Mouse (Mus musculus) brown adipose tissue, adult 24 weeks (tissue): ENCODE measurements at regions not wholly inside any gene's neighbourhood (a gene's known extent, or its start where the extent isn't known, plus 50 kb on each side); places are given as distances from the start of the nearest gene placed in this dataset.
A peak's percentile ranks its signal among the peaks of the same experiment; 100 is the strongest.

Experiments used
- H3K27ac ChIP-seq: fragments of 200-500 bp; replicated peaks from 2 replicates; pipeline ENCODE4 v1.5.1; 2012; ENCODE audit warnings: low read depth, mild to moderate bottlenecking, low read length
- H3K4me1 ChIP-seq: fragments of 200-500 bp; 2 replicates; pipeline ENCODE4 v1.6.1; 2012; ENCODE audit warnings: low read length, mixed read lengths; ENCODE audit not compliant: control insufficient read depth, insufficient read depth, insufficient read length
- H3K4me3 ChIP-seq: fragments of 200-500 bp; 2 replicates; pipeline ENCODE4 v1.5.1; 2012; ENCODE audit warnings: low read depth, mild to moderate bottlenecking, low read length, moderate library complexity; ENCODE audit not compliant: insufficient read depth

- Histone ChIP-seq H3K27ac (no peak overlapping the region), H3K4me1 (no peaks in the 10 kb centered on the region), H3K4me3 (no peak overlapping the region)
These were observed 150.0 kb upstream of the Egln3 start for GRCm38 (mm10) chr12:54353694-54354093.

GRCm38 (mm10) chr12:54352963-54353606, 149.4 kb upstream of the Egln3 start:
- no peaks in the 10 kb centered on the region for H3K4me1 ChIP-seq
- H3K4me3 ChIP-seq, result no peak overlapping the region
- no peak overlapping the region for H3K27ac ChIP-seq

- H3K4me3 ChIP-seq, result no peak overlapping the region
- H3K4me1 ChIP-seq, result no peaks in the 10 kb centered on the region
These were observed 146.6 kb upstream of the Egln3 start for GRCm38 (mm10) chr12:54350293-54350692.

GRCm38 (mm10) chr12:54349403-54349802, 145.7 kb upstream of the Egln3 start:
- no peak overlapping the region for H3K27ac ChIP-seq
- no peak overlapping the region for H3K4me3 ChIP-seq
- no peaks in the 10 kb centered on the region for H3K4me1 ChIP-seq

More at GRCm38 (mm10) chr12:54350293-54350692, 146.6 kb upstream of the Egln3 start:
- no peak overlapping the region for H3K27ac ChIP-seq

GRCm38 (mm10) chr12:54343493-54343892, 139.8 kb upstream of the Egln3 start:
- H3K4me3 ChIP-seq, result no peak overlapping the region
- no peak overlapping the region for H3K27ac ChIP-seq
- H3K4me1 ChIP-seq, result no peaks in the 10 kb centered on the region

- H3K4me3 ChIP-seq, result no peak overlapping the region
- H3K4me1 ChIP-seq, result no peaks in the 10 kb centered on the region
- H3K27ac ChIP-seq, result no peak overlapping the region
These were observed 131.8 kb upstream of the Egln3 start for GRCm38 (mm10) chr12:54335509-54335908.

GRCm38 (mm10) chr12:54334491-54335132, 131.0 kb upstream of the Egln3 start:
- no peak overlapping the region for H3K27ac ChIP-seq
- H3K4me3 ChIP-seq, result no peak overlapping the region
- H3K4me1 ChIP-seq, result no peaks in the 10 kb centered on the region

- no peaks in the 10 kb centered on the region for H3K4me1 ChIP-seq
- no peak overlapping the region for H3K27ac ChIP-seq
- H3K4me3 ChIP-seq, result no peak overlapping the region
These were observed 130.1 kb upstream of the Egln3 start for GRCm38 (mm10) chr12:54333632-54334321.

- no peak overlapping the region for H3K4me3 ChIP-seq
- H3K27ac ChIP-seq, result no peak overlapping the region
- H3K4me1 ChIP-seq, result no peaks in the 10 kb centered on the region
These were observed 123.8 kb upstream of the Egln3 start for GRCm38 (mm10) chr12:54327483-54327882.

- H3K4me3 ChIP-seq, result no peak overlapping the region
- no peaks in the 10 kb centered on the region for H3K4me1 ChIP-seq
- no peak overlapping the region for H3K27ac ChIP-seq
These were observed 122.9 kb upstream of the Egln3 start for GRCm38 (mm10) chr12:54326571-54326970.

- no peak overlapping the region for H3K27ac ChIP-seq
- no peak overlapping the region for H3K4me3 ChIP-seq
- H3K4me1 ChIP-seq, result no peaks in the 10 kb centered on the region; the same call in 1 of the 2 replicates
These were observed 116.9 kb upstream of the Egln3 start for GRCm38 (mm10) chr12:54320533-54320932.

GRCm38 (mm10) chr12:54316980-54317471, 113.4 kb upstream of the Egln3 start:
- Histone ChIP-seq H3K4me1 (peaks cover 3% of the 10 kb centered on the region; the same call in 1 of the 2 replicates), H3K27ac (no peak overlapping the region), H3K4me3 (no peak overlapping the region)

GRCm38 (mm10) chr12:54316066-54316567, 112.5 kb upstream of the Egln3 start:
- no peak overlapping the region for H3K4me3 ChIP-seq
- peaks cover 3% of the 10 kb centered on the region; the same call in 1 of the 2 replicates for H3K4me1 ChIP-seq
- H3K27ac ChIP-seq, result no peak overlapping the region

- H3K4me3 ChIP-seq, result no peak overlapping the region
- peaks cover 3% of the 10 kb centered on the region; the same call in 1 of the 2 replicates for H3K4me1 ChIP-seq
- H3K27ac ChIP-seq, result no peak overlapping the region
These were observed 110.5 kb upstream of the Egln3 start for GRCm38 (mm10) chr12:54314153-54314552.

GRCm38 (mm10) chr12:54313211-54313845, 109.7 kb upstream of the Egln3 start:
- Histone ChIP-seq H3K27ac (no peak overlapping the region), H3K4me1 (peaks cover 3% of the 10 kb centered on the region; the same call in 1 of the 2 replicates), H3K4me3 (peak overlapping the region; percentile 34)
